Mouse (Mus musculus) left cerebral cortex, postnatal 4 days (tissue): ENCODE measurements around the gene Synj2bp. TPM values are rescaled to one million over a fixed set of nuclear protein-coding genes. Genes with fewer than 3 reads are reported as not detected.
"Not testable (repeated sequence)": the region's sequence is repeated elsewhere in the genome, so short reads cannot be mapped to it uniquely, and the experiment has no call there.

Source experiments
- DNase-seq: peaks from one replicate; pipeline ENCODE4 v3.0.0-alpha.2; 2022
- intact Hi-C: fragments of 180-260 bp; cut with DNase I; formaldehyde crosslinking; loops from one replicate; pipeline ENCODE4 v1.15.1; 2025
- total RNA-seq, 2 experiments: library from RNA; stranded (reverse); gene quantifications; 2 replicates each; pipeline ENCODE4 v1.2.3; 2021

Gene Synj2bp
- total RNA-seq = 10 to 100 TPM; 20.1 to 24.2 TPM

DNA sequence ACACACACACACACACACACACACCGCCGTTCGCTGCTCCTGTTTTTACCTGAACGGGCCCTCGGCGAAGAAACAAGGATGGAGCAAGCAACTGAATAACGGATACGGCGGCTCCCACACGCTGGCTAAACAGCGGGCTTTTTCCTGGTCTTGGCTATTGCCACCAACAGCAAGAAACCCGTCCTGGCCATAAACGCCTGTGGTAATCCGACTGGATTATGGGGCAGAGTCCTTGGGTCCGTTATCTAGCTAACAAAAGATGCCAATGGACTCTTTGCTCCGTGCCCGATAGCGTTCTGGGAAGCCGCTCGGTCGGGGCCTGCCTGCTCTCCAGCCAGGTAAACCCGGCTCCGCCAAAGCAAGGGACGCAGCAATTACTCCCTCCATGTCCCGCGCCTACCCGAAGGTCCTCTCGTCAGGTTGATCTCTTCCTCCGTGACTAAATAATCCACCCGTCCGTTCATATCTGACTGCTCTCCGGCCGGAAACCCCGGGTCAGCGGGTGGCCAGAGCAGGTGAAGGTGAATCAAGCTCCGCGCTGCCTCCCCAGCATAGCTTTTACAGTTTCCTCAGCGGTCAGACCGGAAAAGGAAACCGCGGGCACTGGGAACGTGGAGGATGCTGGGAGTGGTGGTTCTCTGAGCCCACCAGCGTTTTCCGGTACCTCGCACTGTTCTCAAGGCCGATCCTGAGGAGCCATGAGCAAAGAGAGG, at the start of gene Synj2bp, which contains the start of gene Gm20498:
Synj2bp (minus strand) TSS at position 596 of the 713 bp plus-strand sequence.
Gm20498 (minus strand) TSS at position 590 of the 713 bp plus-strand sequence.
- peak; percentile 83 for DNase-seq
- intact Hi-C loops = no loop called here

DNA sequence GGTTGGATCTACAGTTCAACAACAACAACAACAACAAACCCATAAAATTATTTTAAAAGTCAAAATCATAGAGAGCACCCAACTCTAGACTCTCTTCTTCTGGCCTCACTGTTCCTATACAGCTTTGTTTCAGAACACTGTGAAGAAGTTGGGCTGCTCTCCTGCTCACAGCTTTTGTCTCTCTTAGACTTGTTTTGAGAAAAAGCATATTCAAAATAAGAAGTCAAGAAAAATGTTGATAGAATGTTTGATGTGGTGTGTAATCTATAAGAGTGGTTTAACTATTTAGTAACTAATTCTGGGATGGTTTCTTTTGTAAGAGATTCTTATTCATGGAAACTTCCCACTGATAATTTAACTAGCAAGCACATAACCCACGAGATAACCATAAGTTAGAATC, 35.7 kb upstream of the Synj2bp start, which contains the start of gene Adam21:
Adam21 (minus strand) TSS at position 101 of the 400 bp plus-strand sequence.
- intact Hi-C loops = no loop called here
- no peak for DNase-seq

DNA sequence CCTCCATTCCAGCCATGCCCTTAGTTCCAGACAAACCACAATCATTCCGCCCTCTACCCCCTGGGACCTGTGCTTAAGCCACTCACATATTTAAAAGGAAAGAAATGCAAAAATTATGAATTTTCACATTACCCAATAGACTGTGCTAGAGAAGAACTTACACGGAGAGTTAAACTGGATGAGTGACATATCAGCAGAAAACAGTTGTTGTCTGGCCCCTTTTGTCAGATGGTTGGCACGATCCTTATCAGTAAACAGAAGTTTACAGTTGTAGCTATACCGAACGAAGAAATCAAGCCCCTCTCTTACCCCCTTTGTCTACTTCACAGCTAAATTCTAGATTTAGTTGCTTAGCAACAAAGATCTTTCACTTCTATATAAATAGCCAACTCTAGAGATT, 35.2 kb upstream of the Synj2bp start:
- intact Hi-C loops = no loop called here
- no peak for DNase-seq

DNA sequence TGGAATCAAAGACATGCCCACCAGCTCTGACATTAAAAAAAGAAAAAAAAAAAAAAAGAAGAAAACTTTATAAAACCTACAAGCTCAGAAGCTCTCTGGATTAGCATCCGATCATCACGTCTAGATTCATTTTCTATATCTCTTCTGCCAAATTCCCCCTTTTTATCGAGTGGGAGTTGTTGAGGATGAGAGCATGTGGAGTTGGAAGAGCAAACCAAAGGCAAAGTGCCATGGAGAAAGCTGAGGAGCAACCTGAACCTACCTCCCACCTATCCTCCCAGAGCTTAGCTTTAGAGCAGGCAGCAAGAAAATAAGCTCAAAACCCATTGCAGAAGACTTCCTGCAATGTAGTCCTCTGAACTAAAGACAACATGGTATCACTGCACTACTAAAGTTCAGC, 31.5 kb upstream of the Synj2bp start:
- DNase-seq = no peak
- intact Hi-C loops = no loop called here

DNA sequence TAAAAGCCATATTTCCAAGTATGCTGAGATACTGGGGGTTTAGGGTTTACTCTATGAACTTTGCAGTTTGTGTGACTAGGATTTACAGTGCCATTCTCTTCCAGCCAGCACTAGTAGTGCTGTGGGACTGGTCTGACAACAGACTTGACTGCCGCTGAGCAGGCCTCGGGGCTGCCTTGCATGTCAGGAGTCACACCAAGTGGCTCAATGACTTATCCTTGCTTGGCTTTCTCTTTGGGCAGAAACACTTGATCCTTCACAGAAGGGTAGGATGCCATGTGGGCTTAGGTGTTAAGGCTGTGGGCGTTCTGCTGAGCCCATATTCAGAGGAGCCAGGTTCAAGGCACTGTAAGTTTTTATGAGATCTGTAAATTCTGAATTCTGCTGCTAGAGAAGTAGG, 16.6 kb upstream of the Synj2bp start:
- intact Hi-C loops = no loop called here
- no peak for DNase-seq

DNA sequence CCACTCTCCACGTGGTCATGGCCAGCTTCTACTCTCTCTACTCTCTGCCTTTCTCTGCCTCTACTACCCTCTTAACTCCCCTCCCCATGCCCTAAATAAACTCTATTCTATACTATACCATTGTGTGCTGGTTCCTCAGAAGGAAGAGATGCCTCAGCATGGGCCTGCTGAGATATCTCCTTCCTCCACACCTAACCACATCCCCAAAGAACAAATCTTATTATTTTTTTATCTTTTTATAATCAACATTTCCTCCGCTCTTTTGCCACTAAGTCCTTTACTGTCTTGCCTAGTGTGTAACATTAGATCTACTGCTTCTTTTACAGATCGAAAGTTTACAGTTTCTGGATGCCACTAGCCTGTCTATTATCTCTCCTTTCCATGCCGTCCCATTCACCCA, 14.5 kb upstream of the Synj2bp start:
- intact Hi-C loops = no loop called here
- DNase-seq = no peak

DNA sequence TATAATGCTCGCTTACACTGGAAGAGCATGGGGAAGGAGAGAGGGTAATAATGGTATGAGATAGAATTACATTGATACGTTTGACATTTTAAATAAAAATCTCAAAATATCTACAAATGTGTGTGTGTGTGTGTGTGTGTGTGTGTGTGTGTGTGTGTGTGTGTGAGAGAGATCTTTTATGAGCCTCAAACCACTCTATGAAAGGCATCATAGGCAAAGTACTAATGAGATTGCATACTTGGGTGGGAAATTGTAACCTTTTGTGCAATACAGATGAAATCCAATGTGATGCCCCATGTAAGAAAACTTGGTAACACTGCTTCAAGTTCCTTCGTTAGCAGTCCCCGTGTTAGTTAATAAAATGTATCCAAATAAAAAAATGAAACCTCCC, 313 bp upstream of the Synj2bp start:
- DNase-seq = no peak
- intact Hi-C loops = no loop called here

DNA sequence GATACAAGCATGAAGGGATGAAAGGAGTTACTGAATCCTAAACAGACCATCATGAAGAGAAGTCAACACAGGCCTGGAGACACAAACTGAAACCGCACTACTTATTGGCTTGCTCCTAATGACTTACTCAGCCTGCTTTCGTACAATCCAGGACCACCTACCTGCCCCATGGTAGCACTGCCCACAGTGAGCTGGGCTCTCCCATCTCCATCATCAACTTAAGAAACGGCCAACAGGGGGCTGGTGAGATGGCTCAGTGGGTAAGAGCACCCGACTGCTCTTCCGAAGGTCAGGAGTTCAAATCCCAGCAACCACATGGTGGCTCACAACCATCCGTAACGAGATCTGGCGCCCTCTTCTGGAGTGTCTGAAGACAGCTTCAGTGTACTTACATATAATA, 2.1 kb downstream of the Synj2bp start:
- peak; percentile 2 for DNase-seq
- intact Hi-C loops = not testable (repeated sequence)

DNA sequence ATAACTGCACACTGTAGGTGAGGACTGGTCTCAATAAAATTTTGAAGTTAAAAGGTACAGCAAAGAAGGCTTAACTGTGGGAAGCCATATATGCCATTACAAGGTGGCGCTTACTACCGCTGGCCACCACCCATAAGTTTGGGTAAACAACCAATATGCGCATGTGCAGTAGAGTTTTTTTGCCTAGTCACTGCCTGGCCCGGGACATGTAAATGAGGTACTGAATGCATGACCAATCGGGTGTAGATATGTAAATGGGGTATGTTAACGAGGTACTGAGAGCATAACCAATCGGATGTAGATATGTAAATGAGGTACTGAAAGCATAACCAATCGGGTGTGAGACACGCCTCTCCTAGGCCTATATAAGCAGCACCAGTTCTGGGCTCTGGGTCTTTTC, 35.8 kb downstream of the Synj2bp start:
- DNase-seq, intact Hi-C loops: not testable (repeated sequence)

DNA sequence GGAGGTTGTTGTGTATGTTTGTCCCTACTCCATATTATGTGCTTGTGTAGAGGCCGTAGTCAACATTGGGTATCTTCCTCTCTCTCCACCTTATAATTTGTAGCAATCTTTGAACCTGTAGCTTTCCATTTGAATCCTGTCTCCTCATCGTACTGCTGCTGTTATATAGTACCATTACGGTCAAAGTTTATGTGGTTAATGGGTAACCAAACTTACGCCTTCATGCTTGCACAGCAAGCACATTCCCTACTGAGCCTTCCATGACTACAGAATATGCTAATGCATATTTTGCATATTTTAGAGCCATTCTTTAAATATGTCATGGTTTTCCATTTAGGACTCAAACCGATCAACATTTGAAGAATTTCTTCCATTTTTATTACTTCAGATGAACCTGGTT, 42.2 kb downstream of the Synj2bp start:
- no peak for DNase-seq
- intact Hi-C loops = no loop called here

DNA sequence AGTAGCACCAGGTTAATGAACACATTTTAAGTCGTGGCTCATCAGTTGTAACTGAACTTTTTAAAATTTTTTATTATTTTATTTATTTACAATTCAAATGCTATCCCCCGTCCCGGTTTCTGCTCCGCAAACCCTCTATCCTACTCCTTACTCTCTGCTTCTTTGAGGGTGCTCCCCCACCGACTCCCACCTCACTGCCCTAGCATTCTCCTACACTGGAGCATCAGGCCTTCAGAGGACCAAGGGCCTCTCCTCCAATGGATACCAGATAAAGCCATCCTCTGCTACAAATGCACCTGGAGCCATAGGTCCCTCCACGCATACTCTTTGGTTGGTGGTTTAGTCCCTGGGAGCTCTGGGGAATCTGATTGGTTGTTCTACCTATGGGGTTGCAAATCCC, 47.4 kb downstream of the Synj2bp start:
- intact Hi-C loops = no loop called here

DNA sequence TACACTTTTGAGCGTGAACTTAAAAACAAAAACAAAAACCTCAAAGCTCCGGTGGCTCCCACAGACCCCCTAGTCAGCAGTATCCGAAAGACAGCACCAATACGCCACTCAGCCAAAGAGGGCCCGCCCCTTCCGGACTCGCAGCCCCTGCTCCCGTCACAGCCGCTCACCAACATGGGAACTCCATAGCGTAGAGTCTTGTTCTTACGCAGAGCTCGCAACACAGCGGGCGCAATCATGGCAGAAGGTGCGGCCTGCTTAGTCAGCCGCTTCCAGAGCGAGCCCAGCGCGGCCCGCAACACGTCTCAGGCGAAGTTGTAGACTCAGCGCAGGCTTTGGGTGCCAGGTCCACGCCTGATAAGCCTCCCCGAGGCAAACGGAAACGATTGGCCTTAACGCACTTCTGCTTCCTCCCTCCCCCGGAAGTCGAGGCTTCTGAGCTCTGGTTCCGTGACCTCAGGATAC, 48.0 kb downstream of the Synj2bp start, which contains the start of gene Cox16:
Cox16 (minus strand) TSS at position 401 of the 465 bp plus-strand sequence.
- peak; percentile 87 for DNase-seq
- intact Hi-C loops = no loop called here

More for the DNA sequence above, 47.4 kb downstream of the Synj2bp start:
- no peak for DNase-seq

DNA sequence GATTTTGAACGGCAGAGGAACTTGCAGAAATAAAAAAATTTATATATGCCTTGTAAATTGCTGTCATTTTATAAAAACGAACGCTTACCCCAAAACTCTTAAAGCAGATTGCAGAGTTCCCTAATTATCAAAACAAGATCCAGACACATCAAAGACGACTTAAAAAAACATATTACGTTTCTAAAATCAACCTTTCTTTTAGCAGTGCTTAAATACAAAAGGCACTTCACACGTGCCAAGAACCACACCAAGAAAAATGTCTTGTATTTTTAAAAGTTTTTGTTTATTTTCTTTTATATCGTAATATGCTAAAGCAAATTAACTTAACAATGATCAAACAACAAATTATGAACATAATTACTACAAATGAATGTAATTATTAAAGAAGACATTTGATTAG, 48.5 kb downstream of the Synj2bp start:
- intact Hi-C loops = no loop called here
- DNase-seq = no peak

DNA sequence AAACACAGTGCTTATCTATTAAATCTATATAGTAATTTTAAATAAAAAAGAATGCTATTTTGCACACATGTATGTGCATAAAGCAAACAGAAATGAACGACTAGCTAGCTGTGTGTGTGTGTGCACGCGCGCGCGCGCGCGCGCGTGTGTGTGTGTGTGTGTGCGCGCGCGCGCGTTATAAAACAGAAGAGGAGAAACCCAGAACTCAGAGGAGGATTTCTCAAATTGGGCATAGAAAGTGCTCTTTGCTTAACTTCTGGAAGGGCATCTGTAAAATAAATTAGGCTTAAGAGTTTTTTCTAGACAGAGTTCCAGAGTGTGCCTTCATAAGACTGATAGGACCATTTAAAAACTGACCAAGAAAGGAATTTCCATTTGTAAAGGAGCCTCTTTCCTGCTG, 49.1 kb downstream of the Synj2bp start:
- DNase-seq = peak; percentile 35
- intact Hi-C loops = no loop called here

DNA sequence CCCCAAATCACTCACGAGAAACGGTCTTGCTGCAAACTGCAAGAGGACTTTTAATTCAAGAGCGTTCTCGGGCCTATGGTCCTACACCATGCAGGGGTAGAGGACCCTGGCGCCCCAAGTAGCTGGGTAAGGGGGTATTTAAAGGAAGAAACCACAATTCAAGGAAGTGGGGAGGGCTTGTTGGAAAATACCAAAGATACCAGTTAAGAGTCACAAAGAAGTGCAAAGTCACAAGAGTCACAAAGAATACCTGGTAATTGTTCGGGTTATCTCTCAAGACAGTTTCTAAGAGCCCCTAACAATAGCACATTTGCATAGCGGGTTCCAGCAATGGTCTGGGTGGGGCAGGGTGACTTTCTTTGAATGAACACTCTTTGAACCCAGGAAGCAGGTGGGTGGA, 73.7 kb downstream of the Synj2bp start:
- intact Hi-C loops, DNase-seq: not testable (repeated sequence)

Other genes starting within 250 kb of the Synj2bp start
- gene Slc8a3, start 199.7 kb downstream of the Synj2bp start, total RNA-seq = 10 to 100 TPM; 28.8 to 35.6 TPM
- gene Gm4787, start 153.4 kb downstream of the Synj2bp start, total RNA-seq = 1 to 10 TPM; 1.9 to 2.2 TPM
- gene Adam4, start 111.0 kb downstream of the Synj2bp start, total RNA-seq = 1 to 10 TPM; 2.4 to 3.1 TPM
- 10 to 100 TPM; 39.8 to 53.3 TPM for gene Cox16, start 47.8 kb downstream of the Synj2bp start, total RNA-seq
- 10 to 100 TPM; 31.2 to 34.2 TPM for gene Gm20498, start within 50 bp of the Synj2bp start, total RNA-seq
- under 1 TPM; 0.70 to 0.88 TPM for gene Adam21, start 35.6 kb upstream of the Synj2bp start, total RNA-seq
- gene Med6, start 62.1 kb upstream of the Synj2bp start, total RNA-seq = 10 to 100 TPM; 22.4 to 28.1 TPM
- gene Ttc9, start 98.3 kb upstream of the Synj2bp start, total RNA-seq = 10 to 100 TPM; 82.0 to 83.6 TPM
- 10 to 100 TPM; 86.1 to 90.5 TPM for gene Map3k9, start 248.3 kb upstream of the Synj2bp start, total RNA-seq